Mouse (Mus musculus) embryonic facial prominence, embryonic 10.5 days (tissue): ENCODE measurements around the gene Cntn4. TPM values are rescaled to one million over a fixed set of nuclear protein-coding genes. Genes with fewer than 3 reads are reported as not detected.
"Not testable (repeated sequence)": the region's sequence is repeated elsewhere in the genome, so short reads cannot be mapped to it uniquely, and the experiment has no call there.

ENCODE experiments used
- DNase-seq: peaks from one replicate; pipeline ENCODE4 v3.0.0-alpha.2; 2017; ENCODE audit warnings: low spot score
- H3K27ac ChIP-seq: fragments of 300-500 bp; sonication (generic); replicated peaks from 2 replicates; pipeline ENCODE4 v1.5.1; 2016; ENCODE audit warnings: mild to moderate bottlenecking
- H3K27me3 ChIP-seq: fragments of 300-500 bp; sonication (generic); replicated peaks from 2 replicates; pipeline ENCODE4 v1.6.1; 2016; ENCODE audit warnings: low read depth, mild to moderate bottlenecking; ENCODE audit not compliant: poor library complexity, severe bottlenecking
- H3K36me3 ChIP-seq: fragments of 300-500 bp; sonication (generic); replicated peaks from 2 replicates; pipeline ENCODE4 v1.6.1; 2016; ENCODE audit warnings: mild to moderate bottlenecking, moderate library complexity
- H3K4me1 ChIP-seq: fragments of 300-500 bp; sonication (generic); 2 replicates; pipeline ENCODE4 v1.6.1; 2016
- H3K4me3 ChIP-seq: fragments of 300-500 bp; sonication (generic); 2 replicates; pipeline ENCODE4 v1.5.1; 2016; ENCODE audit warnings: mild to moderate bottlenecking, moderate library complexity
- H3K9me3 ChIP-seq: fragments of 300-500 bp; sonication (generic); 2 replicates; pipeline ENCODE4 v1.6.1; 2016; ENCODE audit warnings: mild to moderate bottlenecking
- WGBS: fragments of 180-500 bp; shearing (Covaris S2); methylation state at CpG from one replicate; pipeline ENCODE4 v1.1.7; 2016; 5-methylcytosine and 5-hydroxymethylcytosine counted together
- polyA plus RNA-seq: library from polyadenylated mRNA; unstranded; fragments of >200 nt; fragmentation: Nextera tagmentation; extraction: Ambion mirVana; gene quantifications from 2 replicates; pipeline ENCODE4 v1.2.1, GENCODE M21; 2016

The Cntn4 gene
- polyA plus RNA-seq, 1 experiment from 2014 or later: 0.72 TPM

- WGBS: 39% methylated on average over 3 of the region's 3 CpGs
- no peak for DNase-seq
Measured at GRCm38 (mm10) chr6:106350072-106350471, 672.6 kb downstream of the Cntn4 start.

GRCm38 (mm10) chr6:106351389-106351788, 673.9 kb downstream of the Cntn4 start:
- 0 out of 2 replicates have a peak, but pooled peaks cover 7% of the 10 kb centered on the region for H3K4me1 ChIP-seq
- no peaks in the 10 kb centered on the region for H3K27me3 ChIP-seq
- no peak overlapping the region for H3K27ac ChIP-seq
- no peaks in the 10 kb centered on the region for H3K36me3 ChIP-seq
- H3K4me3 ChIP-seq: no peak overlapping the region
- no peak for DNase-seq
- WGBS: 90% methylated on average over 2 of the region's 2 CpGs
- no peaks in the 10 kb centered on the region for H3K9me3 ChIP-seq

More at GRCm38 (mm10) chr6:106350072-106350471, 672.6 kb downstream of the Cntn4 start:
- no peak overlapping the region for H3K27ac ChIP-seq
- no peaks in the 10 kb centered on the region for H3K27me3 ChIP-seq
- H3K4me1 ChIP-seq: 0 out of 2 replicates have a peak, but pooled peaks cover 7% of the 10 kb centered on the region
- no peak overlapping the region for H3K4me3 ChIP-seq
- H3K9me3 ChIP-seq: no peaks in the 10 kb centered on the region
- no peaks in the 10 kb centered on the region for H3K36me3 ChIP-seq

- H3K4me3 ChIP-seq, H3K27me3 ChIP-seq, DNase-seq, H3K4me1 ChIP-seq, H3K36me3 ChIP-seq, H3K27ac ChIP-seq, H3K9me3 ChIP-seq: not testable (repeated sequence)
- 84% methylated on average over 2 of the region's 2 CpGs for WGBS
Measured at GRCm38 (mm10) chr6:106358801-106359200, 681.3 kb downstream of the Cntn4 start.

- Histone ChIP-seq H3K36me3 (no peaks in the 10 kb centered on the region), H3K27me3 (no peaks in the 10 kb centered on the region), H3K4me1 (no peaks in the 10 kb centered on the region), H3K27ac (no peak overlapping the region), H3K9me3 (no peaks in the 10 kb centered on the region), H3K4me3 (no peak overlapping the region)
- WGBS: 79% methylated on average over 6 of the region's 6 CpGs
- DNase-seq: no peak
Measured at GRCm38 (mm10) chr6:106381288-106382025, 704.0 kb downstream of the Cntn4 start.

GRCm38 (mm10) chr6:106387833-106388406, 710.5 kb downstream of the Cntn4 start:
- WGBS: 86% methylated on average over 2 of the region's 2 CpGs
- Histone ChIP-seq H3K9me3 (no peaks in the 10 kb centered on the region), H3K4me3 (no peak overlapping the region), H3K36me3 (no peaks in the 10 kb centered on the region), H3K4me1 (no peaks in the 10 kb centered on the region), H3K27me3 (no peaks in the 10 kb centered on the region), H3K27ac (no peak overlapping the region)
- DNase-seq: no peak

- Histone ChIP-seq H3K4me1 (no peaks in the 10 kb centered on the region), H3K36me3 (no peaks in the 10 kb centered on the region), H3K4me3 (no peak overlapping the region), H3K9me3 (no peaks in the 10 kb centered on the region), H3K27ac (no peak overlapping the region), H3K27me3 (no peaks in the 10 kb centered on the region)
- WGBS: 80% methylated on average over 3 of the region's 3 CpGs
- no peak for DNase-seq
Measured at GRCm38 (mm10) chr6:106408014-106408413, 730.6 kb downstream of the Cntn4 start.

- Histone ChIP-seq H3K4me3 (no peak overlapping the region), H3K4me1 (no peaks in the 10 kb centered on the region), H3K36me3 (no peaks in the 10 kb centered on the region), H3K27ac (no peak overlapping the region), H3K27me3 (no peaks in the 10 kb centered on the region), H3K9me3 (no peaks in the 10 kb centered on the region)
- DNase-seq: no peak
- WGBS: 89% methylated on average over 3 of the region's 3 CpGs
Measured at GRCm38 (mm10) chr6:106408634-106409033, 731.2 kb downstream of the Cntn4 start.

GRCm38 (mm10) chr6:106422947-106423346, 745.5 kb downstream of the Cntn4 start:
- no peaks in the 10 kb centered on the region for H3K36me3 ChIP-seq
- no peak overlapping the region for H3K27ac ChIP-seq
- no peaks in the 10 kb centered on the region for H3K4me1 ChIP-seq
- no peak overlapping the region for H3K4me3 ChIP-seq
- no peak for DNase-seq
- H3K9me3 ChIP-seq: no peaks in the 10 kb centered on the region
- H3K27me3 ChIP-seq: no peaks in the 10 kb centered on the region

- Histone ChIP-seq H3K27ac (no peak overlapping the region), H3K4me1 (no peaks in the 10 kb centered on the region), H3K36me3 (no peaks in the 10 kb centered on the region), H3K27me3 (no peaks in the 10 kb centered on the region), H3K4me3 (no peak overlapping the region), H3K9me3 (no peaks in the 10 kb centered on the region)
- DNase-seq: no peak
- WGBS: 90% methylated on average over 2 of the region's 2 CpGs
Measured at GRCm38 (mm10) chr6:106423471-106423870, 746.0 kb downstream of the Cntn4 start.

- DNase-seq: no peak
- Histone ChIP-seq H3K27me3 (no peaks in the 10 kb centered on the region), H3K4me1 (no peaks in the 10 kb centered on the region), H3K9me3 (no peaks in the 10 kb centered on the region), H3K27ac (no peak overlapping the region), H3K36me3 (no peaks in the 10 kb centered on the region), H3K4me3 (no peak overlapping the region)
- WGBS: 86% methylated on average over 3 of the region's 3 CpGs
Measured at GRCm38 (mm10) chr6:106426615-106427014, 749.2 kb downstream of the Cntn4 start.

- Histone ChIP-seq H3K27ac (no peak overlapping the region), H3K4me1 (no peaks in the 10 kb centered on the region), H3K27me3 (no peaks in the 10 kb centered on the region), H3K4me3 (no peak overlapping the region), H3K36me3 (no peaks in the 10 kb centered on the region), H3K9me3 (no peaks in the 10 kb centered on the region)
- 93% methylated on average over 3 of the region's 3 CpGs for WGBS
- no peak for DNase-seq
Measured at GRCm38 (mm10) chr6:106431466-106431865, 754.0 kb downstream of the Cntn4 start.

GRCm38 (mm10) chr6:106440786-106441185, 763.3 kb downstream of the Cntn4 start:
- H3K27me3 ChIP-seq: no peaks in the 10 kb centered on the region

GRCm38 (mm10) chr6:106441246-106441645, 763.8 kb downstream of the Cntn4 start:
- 84% methylated on average over 3 of the region's 3 CpGs for WGBS
- no peaks in the 10 kb centered on the region for H3K9me3 ChIP-seq
- no peaks in the 10 kb centered on the region for H3K36me3 ChIP-seq
- H3K27ac ChIP-seq: no peak overlapping the region
- H3K4me1 ChIP-seq: no peaks in the 10 kb centered on the region
- DNase-seq: no peak
- H3K27me3 ChIP-seq: no peaks in the 10 kb centered on the region
- H3K4me3 ChIP-seq: no peak overlapping the region

More at GRCm38 (mm10) chr6:106440786-106441185, 763.3 kb downstream of the Cntn4 start:
- no peaks in the 10 kb centered on the region for H3K9me3 ChIP-seq
- H3K36me3 ChIP-seq: no peaks in the 10 kb centered on the region
- no peak for DNase-seq
- H3K4me3 ChIP-seq: no peak overlapping the region
- H3K27ac ChIP-seq: no peak overlapping the region
- WGBS: 80% methylated on average over 1 of the region's 1 CpGs
- H3K4me1 ChIP-seq: no peaks in the 10 kb centered on the region
